Mouse (Mus musculus) small intestine, adult 2 months (tissue): ENCODE data around the gene Afdn. TPM values are rescaled to one million over a fixed set of nuclear protein-coding genes. Genes with fewer than 3 reads are reported as not detected.
"Not testable (repeated sequence)": the region's sequence is repeated elsewhere in the genome, so short reads cannot be mapped to it uniquely, and the experiment has no call there.

Source experiments
- H3K27ac ChIP-seq: fragments of 200-500 bp; 2 replicates; pipeline ENCODE4 v1.5.1; 2012; ENCODE audit warnings: low read depth, low read length, control low read depth, inconsistent platforms; ENCODE audit not compliant: insufficient read depth
- H3K27me3 ChIP-seq: fragments of 200-500 bp; 2 replicates; pipeline ENCODE4 v1.6.1; 2012; ENCODE audit warnings: mild to moderate bottlenecking, moderate library complexity, low read length, inconsistent platforms; ENCODE audit not compliant: control insufficient read depth, insufficient read depth
- H3K36me3 ChIP-seq: fragments of 200-500 bp; 2 replicates; pipeline ENCODE4 v1.6.1; 2012; ENCODE audit warnings: mild to moderate bottlenecking, low read length, control low read depth, inconsistent platforms; ENCODE audit not compliant: control insufficient read depth, insufficient read depth
- H3K4me1 ChIP-seq: fragments of 200-500 bp; 2 replicates; pipeline ENCODE4 v1.6.1; 2012; ENCODE audit warnings: low read length, inconsistent platforms, mixed read lengths; ENCODE audit not compliant: control insufficient read depth, insufficient read depth, insufficient read length
- H3K4me3 ChIP-seq: fragments of 200-500 bp; 2 replicates; pipeline ENCODE4 v1.5.1; 2012; ENCODE audit warnings: low read depth, mild to moderate bottlenecking, control low read depth, inconsistent platforms, low read length, moderate library complexity
- CTCF ChIP-seq: fragments of 200-500 bp; IDR thresholded peaks from 2 replicates; pipeline ENCODE4 v1.5.1; 2012; ENCODE audit warnings: low read depth, mild to moderate bottlenecking, control low read depth, inconsistent platforms, low read length, moderate library complexity, mixed read lengths; ENCODE audit not compliant: insufficient replicate concordance, insufficient read length; ENCODE audit errors: extremely low read depth
- POLR2A ChIP-seq: fragments of 200-500 bp; IDR thresholded peaks from 2 replicates; pipeline ENCODE4 v1.6.1; 2012; ENCODE audit warnings: low read depth, mild to moderate bottlenecking, control low read depth, inconsistent platforms, low read length, moderate library complexity
- WGBS: fragments of 180-500 bp; shearing (Covaris S2); methylation state at CpG from one replicate; pipeline ENCODE4 v1.1.7; 2018; 5-methylcytosine and 5-hydroxymethylcytosine counted together
- polyA plus RNA-seq: library from polyadenylated mRNA; depleted of rRNA; stranded (reverse); fragments of >200 nt; gene quantifications from 2 replicates; pipeline ENCODE4 v1.2.3, GENCODE M21; 2012

The Afdn gene
- polyA plus RNA-seq, 1 experiment: 41.9 TPM

DNA sequence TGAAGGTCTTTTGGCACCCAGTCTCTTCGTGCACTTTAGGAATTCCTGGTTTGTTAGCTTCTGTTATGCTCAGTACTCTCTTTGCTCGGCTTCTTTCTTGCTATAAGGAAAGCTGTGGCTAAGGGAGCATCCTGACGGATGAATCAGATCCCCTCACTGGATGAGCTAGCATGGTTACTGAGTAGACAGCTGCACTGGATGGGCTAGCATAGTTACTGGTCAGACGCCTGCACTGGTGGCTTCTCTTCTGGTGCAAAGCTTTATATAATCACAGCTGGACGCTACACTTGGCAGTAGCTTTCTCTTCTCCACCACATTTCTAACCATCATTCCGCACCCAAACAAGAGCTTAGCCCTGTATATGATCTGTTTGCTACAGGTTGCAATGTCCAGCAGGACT, 5.4 kb upstream of the Afdn start:
- peaks cover 7% of the 10 kb centered on the region for H3K4me1 ChIP-seq
- 87% methylated on average over 6 of the region's 6 CpGs for WGBS
- no peaks in the 10 kb centered on the region for H3K36me3 ChIP-seq
- H3K27me3 ChIP-seq: no peaks in the 10 kb centered on the region
- TF ChIP-seq CTCF (no peak), POLR2A (no peak)
- H3K27ac ChIP-seq: no peak overlapping the region
- no peak overlapping the region for H3K4me3 ChIP-seq

DNA sequence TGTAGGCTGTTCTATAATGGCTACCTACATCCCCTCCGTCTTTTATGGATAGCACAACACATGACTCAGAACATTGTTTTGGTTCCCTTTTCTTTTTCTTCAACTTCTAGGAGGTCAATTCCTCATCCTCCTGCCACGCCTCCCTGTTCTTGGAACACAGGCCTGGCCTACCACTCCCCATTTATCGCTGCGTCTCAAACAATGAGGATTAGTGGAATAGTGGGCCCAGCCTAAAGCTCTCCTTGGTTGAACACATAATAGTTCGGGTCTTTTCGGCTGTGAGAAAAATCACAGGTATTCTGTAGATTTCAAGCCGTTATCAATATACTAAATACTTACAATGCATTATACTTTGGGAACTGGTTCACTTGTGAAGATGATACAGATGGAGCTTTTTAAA, 1.8 kb upstream of the Afdn start:
- Histone ChIP-seq H3K4me3 (no peak overlapping the region), H3K27ac (no peak overlapping the region), H3K4me1 (peaks cover 7% of the 10 kb centered on the region), H3K27me3 (no peaks in the 10 kb centered on the region), H3K36me3 (no peaks in the 10 kb centered on the region)
- 88% methylated on average over 7 of the region's 7 CpGs for WGBS
- TF ChIP-seq CTCF (no peak), POLR2A (no peak)

DNA sequence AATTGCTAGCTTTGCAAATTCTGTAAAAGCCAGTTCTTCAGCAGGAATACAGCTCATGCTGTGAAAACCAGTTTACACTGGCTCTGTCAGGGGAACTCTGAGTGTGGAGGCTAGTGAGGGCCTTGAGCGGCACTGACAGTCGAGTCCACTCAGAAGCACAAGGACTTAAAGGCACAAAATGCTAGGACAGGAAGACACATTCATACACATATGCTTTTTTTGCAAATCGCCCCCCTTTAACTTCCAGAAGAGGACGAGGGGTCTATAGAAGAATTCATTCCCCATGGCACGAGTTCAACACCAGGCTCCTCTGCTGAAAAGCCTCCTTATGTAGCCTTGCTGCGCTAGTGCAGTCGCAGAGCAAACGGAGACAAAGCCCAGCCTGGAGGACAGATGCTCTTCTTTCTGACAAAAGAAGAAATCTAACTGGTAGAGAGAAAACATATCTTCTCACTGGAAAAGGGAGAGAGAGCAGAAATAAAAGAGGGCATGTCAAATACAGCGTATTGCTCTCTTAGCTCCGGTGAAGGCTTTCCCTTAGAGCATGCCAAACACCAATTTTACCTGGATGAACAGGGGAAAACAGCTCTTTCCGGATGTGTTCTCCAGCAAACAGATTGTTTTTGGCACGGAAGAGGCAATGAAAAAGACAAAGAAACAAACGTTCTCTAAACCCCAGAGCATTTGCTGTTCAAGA, 1.0 kb upstream of the Afdn start:
- Histone ChIP-seq H3K4me3 (peak overlapping the region; percentile 71), H3K27me3 (no peaks in the 10 kb centered on the region), H3K27ac (peak overlapping the region; percentile 77), H3K36me3 (no peaks in the 10 kb centered on the region), H3K4me1 (peaks cover 7% of the 10 kb centered on the region)
- WGBS: 36% methylated on average over 13 of the region's 13 CpGs
- TF ChIP-seq CTCF (no peak), POLR2A (no peak)

DNA sequence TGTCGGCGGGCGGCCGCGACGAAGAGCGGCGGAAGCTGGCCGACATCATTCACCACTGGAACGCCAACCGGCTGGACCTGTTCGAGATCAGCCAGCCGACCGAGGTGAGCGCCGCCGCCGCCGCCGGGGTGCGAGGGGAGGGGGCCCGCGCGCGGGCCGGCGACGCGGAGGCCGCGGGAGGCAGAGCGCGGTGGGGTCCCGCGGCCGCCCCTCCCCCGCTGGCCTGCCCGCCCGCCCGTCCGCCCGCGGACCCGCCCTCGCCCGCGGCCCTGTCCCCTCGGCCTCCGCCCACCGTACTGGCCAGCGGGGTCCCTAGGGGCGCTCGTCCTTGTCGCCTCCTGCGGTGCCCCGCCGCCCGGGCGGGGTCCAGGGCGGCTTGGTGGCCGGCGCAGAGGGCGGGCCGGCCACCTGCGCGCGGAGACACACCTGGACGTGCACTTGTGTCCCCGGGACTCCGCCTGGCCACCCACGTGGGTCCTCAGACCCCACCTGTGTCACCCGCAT, 388 bp downstream of the Afdn start:
- Histone ChIP-seq H3K4me3 (peak overlapping the region; percentile 98), H3K27ac (peak overlapping the region; percentile 74), H3K36me3 (no peaks in the 10 kb centered on the region), H3K4me1 (peaks cover 7% of the 10 kb centered on the region), H3K27me3 (no peaks in the 10 kb centered on the region)
- TF ChIP-seq POLR2A: no peak
- TF ChIP-seq CTCF: no peak
- WGBS: under 1% methylated on average over 62 of the region's 72 CpGs

DNA sequence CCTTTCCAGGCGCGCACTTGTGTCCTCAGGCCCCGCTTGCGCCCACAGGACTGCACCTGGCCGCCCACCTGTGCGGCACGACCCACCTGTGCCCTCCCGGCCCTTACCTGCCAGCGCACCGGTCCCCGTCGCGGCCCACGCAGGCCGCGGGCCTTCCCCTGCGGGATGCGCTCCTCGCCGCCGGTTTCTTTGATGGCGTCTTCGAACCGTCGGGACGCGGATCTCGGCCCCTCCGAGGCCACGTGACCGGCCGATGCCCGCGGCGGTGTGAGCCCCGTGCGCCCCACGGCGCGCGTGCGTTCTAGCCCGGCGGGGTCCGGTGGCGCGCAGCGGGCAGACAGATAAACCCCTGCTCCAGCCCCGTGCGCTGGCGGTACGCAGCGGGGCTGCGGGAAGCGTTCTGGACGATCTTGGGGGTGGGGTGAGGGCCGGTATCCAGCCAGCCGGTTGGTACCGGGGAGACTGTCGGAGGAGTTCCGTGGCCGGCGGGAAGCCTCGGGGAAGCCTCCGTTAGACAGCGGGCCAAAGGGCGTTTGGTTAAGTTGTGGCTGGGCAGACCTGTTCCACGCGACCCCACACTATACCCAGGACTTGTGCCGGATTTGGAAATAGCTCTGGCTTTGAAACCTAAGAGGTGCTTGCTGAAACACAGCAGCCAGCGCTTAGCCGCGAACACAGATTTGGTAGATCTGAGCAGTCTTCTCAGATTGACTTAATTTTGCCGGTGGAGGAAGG, 1.0 kb downstream of the Afdn start, which contains the start of gene Tcte2:
Tcte2 (minus strand) TSS at position 647 of the 735 bp plus-strand sequence.
- Histone ChIP-seq H3K27ac (peak within 1 kb of the TSS; percentile 74), H3K36me3 (no peaks in the 10 kb centered on the region), H3K4me1 (peaks cover 7% of the 10 kb centered on the region), H3K4me3 (peak within 1 kb of the TSS; percentile 98), H3K27me3 (no peaks in the 10 kb centered on the region)
- WGBS: 1% methylated on average over 74 of the region's 74 CpGs
- TF ChIP-seq CTCF: no peak
- no peak for TF ChIP-seq POLR2A

DNA sequence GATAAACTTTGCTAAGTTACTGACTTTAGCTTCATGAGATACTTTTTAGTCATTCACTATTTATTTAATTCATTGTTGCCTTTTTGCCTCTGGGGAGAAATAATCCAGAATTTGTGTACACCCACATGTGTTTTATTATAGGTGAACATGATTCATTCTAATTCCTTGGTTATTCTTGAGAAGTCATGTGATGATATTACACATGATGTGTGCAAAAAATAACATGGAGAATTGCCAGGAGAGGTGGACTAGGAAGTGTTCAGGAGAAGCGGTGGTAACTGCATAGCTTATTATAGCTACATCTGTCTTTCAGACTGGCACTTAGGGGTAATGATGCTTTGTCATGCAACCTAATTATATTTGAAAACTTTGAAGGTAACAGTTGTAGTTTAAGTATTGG, 3.5 kb downstream of the Afdn start:
- no peaks in the 10 kb centered on the region for H3K36me3 ChIP-seq
- H3K27me3 ChIP-seq: no peaks in the 10 kb centered on the region
- WGBS: 40% methylated on average over 1 of the region's 1 CpGs
- H3K27ac ChIP-seq: no peak overlapping the region
- H3K4me3 ChIP-seq: no peak overlapping the region
- TF ChIP-seq CTCF (no peak), POLR2A (no peak)
- peaks cover 6% of the 10 kb centered on the region for H3K4me1 ChIP-seq

DNA sequence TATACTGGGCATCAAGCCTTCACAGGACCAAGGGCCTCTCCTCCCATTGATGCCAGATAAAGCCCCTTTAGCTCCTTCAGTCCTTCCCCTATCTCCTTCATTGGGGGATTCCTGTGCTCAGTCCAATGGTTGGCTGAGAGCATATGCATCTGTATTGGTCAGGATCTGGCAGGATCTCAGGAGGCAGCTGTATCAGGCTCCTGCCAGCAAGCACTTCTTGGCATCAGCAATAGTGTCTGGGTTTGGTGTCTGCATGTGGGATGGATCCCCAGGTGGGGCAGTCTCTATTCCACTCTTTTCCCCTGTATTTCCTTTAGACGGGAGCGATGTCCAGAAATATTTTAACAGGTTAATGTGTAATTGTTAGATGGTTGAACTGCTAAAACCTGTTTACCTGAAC, 4.6 kb downstream of the Afdn start:
- not testable (repeated sequence) for H3K27me3 ChIP-seq, H3K36me3 ChIP-seq, H3K27ac ChIP-seq, H3K4me3 ChIP-seq, H3K4me1 ChIP-seq
- 71% methylated on average over 2 of the region's 2 CpGs for WGBS
